Mouse (Mus musculus): ENCODE measurements at regions not wholly inside any gene's neighbourhood (a gene's known extent, or its start where the extent isn't known, plus 50 kb on each side); places are given as distances from the start of the nearest gene placed in this dataset.

DNA sequence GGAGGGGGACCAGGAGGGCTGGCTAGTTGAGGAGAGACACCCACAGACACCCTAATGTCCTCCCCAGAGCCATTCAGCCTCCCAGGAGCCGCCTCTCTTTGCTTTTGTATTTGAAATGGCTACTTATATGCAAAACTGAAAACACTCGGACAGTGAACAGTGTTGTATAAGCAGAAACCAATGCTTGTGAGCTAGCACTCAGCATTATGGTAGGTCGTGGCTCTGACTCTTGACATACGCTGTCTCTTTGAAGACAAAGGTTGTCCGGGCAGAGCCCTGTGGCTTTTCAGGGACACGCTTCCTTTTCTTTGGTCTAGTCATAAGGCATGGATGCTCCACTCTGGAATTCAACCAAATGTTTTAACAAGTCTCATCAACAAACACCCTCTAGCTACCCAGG, 235.4 kb upstream of the Rgma start:
- DNase-seq (ENCODE audit: low spot score) = no peak

DNA sequence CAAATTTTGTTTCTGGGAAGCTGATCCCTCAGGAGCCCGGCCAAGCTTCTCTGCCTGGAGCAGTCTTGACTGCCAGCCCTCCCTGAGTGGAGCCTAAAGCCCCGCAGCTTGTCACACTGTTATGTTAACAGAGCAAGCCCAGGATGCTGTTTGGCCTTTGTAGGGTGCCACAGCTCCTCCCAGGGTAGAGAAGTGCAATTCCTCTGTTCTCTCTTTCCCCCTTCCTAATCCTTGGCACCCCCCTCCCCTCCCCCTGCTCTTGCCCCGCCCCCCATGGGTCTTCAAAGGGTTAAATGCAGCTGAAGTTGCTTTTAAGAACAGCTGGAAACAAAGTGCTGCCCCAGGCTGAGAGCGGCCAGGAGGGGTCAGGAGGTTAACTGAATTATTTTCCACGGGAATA, 234.1 kb upstream of the Rgma start:
- no peak for DNase-seq (ENCODE audit: low spot score)

DNA sequence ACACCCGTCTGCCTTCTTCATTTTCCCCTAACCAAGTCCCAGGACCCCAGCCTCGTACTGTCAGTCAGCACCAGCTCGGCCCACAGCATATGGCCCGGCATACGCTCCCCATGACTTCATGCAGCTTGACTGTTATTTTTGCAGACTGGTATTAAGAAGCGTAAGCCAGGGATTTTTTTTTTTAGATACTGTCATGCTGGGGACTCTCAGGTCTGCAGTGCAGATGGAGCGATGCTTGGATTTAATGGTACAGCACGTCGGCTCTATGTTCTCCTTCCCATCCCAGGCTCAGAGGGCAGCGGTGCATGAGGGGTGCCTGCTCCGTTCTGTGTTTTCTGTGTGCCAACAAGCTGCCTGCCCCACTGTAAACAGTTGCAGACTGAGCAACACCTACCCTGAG, 231.4 kb upstream of the Rgma start:
- DNase-seq (ENCODE audit: low spot score) = no peak

DNA sequence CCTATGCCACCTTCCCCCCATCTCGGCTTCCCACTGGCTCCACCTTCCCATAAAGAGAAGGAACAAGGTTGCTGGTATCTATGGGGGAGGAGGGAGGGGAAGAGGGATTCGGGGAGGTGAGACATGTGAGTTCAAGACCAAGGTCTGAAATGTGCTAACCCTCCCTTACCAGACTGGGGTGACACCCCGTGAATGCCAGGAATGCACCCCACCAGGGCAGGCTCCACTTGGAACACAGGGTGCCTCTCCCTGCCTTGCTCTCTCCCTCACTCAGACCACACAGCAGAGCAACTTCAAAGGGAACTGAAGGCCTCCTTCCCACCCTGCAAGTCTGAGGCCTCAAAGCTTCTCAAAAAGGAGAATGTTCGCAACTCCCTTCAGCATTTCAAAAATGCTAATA, 230.5 kb upstream of the Rgma start:
- DNase-seq (ENCODE audit: low spot score) = no peak

DNA sequence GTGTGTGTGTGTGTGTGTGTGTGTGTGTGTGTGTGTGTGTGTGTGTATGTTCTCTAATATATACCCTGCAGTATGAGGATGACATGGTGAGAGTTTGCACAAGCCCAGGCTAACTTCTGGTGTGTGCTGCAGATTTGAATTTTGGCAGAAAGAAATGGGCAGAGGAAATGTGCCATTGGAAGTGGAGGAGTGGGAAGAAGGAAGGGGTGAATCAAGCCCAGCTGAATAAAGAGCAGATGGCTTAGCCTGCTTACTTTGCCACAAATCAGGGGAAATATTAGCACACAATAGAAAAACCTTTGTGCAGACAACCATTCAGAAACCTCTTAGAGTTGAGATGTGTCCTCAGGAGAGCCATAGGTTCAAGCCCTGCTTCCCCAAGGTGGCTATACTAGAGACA, 228.1 kb upstream of the Rgma start:
- DNase-seq (ENCODE audit: low spot score) = no peak

DNA sequence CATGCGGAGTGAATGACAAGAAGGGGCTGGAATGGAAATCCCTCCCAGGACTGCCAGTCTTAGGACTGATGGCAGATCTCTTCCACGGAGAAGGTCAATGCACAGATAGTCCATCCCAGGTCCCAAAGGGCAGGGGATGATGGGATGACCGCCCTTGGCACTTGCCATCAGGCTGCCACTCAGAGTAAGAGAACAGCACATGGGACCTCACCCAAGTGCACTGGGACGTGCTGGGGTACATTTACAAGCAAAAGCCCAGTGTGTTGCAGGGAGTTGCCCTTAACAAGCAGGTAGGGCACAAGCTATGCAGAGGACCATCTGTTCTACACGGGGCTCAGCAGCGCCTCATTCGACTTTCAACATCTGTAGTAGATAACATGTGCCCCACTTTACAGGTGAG, 224.9 kb upstream of the Rgma start:
- DNase-seq (ENCODE audit: low spot score) = no peak

DNA sequence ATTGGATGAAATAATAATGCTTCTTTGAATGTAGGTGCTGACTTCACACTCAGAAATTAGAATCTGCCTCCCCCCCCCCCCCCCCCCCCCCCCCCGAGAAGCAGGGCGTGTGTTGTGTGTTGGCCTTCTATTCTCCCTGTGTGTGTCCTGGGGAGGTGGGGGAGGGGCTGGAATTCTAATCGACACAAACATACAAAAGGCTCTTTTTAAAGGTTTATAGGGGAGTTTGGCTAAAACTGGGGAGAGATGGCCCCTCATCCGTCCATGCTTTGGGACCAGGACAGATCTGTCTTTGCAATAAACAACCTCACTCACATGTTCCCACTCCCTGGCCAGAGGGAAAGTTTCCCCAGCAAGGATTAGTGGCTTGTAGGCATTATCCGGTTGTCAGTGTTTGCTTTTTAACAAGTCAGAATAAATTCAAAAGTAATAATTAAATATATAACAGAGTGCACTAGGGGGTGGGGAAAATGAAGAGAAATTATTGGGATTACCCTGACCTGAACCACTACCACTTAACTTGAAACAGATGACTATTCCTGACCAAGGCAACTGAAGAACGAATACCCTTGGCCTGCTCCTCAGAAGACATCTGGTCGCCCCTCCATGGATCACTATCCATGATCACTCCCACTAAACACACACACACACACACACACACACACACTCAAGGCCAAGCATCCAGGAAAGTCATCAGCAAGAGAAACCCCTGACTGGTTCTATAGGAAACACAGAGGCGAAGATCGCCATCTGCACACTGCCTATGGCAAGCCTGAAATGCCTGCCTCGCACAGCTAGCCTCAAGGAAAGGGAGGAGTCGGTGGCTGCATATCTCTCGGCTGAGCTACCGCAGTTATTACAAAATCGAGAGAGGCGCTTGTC, 223.5 kb upstream of the Rgma start:
- DNase-seq (ENCODE audit: low spot score) = no peak

DNA sequence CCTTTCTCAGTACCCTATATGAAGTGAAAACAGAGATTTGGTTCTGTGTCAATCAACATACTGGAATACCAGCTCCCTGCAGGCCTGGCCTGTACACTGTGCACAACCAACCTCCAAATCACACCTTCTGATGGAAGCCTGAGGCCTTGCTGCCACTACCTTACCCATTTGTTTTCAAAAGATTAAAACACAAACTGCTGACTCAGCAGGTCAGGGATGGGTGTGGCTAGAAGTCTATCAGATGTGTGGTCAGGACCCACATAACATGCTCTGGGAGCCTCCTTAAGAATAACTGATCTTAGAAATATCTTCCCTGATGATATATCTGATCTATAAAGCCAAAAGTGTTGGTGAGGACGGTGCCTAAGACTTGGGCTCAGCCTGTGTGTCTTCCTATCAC, 221.6 kb upstream of the Rgma start:
- no peak for DNase-seq (ENCODE audit: low spot score)

DNA sequence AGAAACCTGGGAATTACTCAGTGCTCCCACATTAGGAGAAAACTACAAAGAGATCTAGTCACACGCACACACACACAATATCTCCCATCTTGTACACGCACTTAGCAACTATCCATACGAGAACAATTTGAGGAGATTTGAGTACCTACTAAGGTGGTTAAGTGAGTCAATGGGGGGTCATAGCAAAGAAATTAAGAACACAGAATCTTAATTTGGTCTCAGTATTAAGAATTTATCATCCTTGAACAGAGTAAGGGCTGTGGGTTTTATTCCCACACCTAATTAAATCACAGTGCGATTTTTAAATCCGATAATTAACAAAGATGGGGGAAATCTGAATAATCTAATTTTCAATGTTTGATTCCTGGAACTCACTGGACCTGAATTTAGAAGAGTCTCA, 216.5 kb upstream of the Rgma start:
- DNase-seq (ENCODE audit: low spot score) = no peak

DNA sequence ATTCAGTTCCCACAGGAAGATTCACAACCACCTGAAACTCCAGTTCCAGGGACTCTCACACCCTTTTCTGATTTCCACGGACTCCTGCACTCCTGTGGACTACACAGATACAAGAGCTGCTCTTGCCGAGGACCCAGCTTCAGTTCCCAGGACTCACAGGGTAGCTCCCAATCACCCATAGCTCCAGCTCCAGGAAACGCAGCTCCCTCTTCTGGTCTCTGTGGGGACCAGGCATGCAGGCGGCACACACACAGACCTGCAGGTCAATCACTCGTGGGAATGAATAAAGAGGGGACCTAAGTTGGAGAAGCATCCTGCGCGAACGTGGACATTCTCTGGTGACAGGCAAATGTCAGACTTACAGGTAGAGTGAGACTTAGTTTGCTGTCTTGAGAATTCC, 214.3 kb upstream of the Rgma start:
- no peak for DNase-seq (ENCODE audit: low spot score)

DNA sequence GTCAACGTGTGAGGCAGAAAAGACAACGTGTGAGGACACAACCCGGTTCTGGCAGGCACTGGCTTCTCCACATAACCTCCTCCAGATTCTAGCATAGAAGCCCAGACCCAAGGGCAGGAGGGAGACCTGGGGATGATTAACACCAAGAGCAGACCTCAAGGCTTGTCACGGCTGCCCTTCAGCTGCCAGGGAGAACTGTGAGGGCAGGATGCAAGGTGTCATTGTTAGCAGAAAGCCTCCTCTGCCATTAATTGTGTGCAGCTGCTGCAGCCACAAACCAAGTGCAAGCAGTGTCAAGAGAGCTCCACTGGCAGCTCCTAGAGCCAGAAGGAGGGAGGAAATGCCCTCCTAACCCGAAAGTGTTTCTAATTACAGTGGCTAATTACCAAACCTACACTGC, 211.6 kb upstream of the Rgma start:
- DNase-seq (ENCODE audit: low spot score) = no peak

DNA sequence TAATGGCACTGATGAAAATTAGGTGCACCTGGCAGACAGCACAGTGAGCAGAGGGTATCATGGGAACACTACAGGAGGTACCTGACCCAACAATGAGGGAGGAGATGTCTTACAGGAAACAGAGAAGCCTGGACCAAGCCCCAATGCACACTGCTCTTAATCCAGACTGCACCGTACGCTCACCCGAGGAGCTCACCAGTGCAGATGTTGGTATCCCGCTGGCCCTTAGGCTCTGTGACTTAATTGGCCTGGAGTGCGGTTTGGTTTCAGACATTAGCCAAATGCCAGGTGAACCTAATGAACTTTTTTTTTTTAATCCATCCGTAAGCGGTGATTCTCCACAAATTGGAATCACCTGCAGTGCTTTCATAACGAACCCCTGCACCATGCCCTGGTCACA, 209.8 kb upstream of the Rgma start:
- no peak for DNase-seq (ENCODE audit: low spot score)

DNA sequence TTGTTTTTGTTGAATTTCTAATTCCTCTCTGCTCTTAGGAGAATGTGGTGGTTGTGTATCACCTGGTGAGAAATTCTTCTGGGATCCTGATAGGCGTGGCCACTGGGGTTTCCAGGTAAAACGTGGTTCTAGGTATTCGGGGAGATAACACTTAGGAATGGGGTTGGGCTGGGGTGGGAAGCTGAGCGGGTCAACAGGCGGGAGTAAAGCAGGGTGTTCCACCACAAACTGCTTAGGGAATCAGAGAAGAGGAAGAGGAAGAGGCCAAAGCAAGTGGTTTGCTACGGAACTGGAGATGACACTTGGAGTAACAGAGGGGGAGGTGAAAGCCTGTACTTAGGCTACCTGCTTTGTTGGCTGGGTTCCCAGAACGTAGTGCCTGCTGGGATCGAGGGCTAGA, 205.9 kb upstream of the Rgma start:
- DNase-seq (ENCODE audit: low spot score) = no peak

DNA sequence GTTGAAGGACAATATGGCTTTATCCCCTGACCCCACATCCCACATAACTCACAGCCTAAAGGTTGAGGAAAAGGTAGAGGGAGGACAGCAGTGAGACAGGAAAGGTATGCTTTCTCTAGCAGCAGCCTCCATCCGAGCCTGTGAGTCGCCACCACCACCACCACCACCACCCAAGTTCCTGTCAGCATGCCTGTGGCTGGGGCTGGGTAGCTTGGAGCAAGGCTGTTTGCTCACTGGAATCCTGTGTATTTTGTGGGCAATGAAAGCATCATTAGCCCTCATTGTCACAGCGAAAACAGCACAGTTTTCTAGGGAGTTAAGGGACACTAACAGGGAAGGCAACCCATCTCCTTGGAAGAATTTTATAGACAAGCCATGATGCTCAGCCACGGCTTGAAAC, 202.7 kb upstream of the Rgma start:
- no peak for DNase-seq (ENCODE audit: low spot score)

DNA sequence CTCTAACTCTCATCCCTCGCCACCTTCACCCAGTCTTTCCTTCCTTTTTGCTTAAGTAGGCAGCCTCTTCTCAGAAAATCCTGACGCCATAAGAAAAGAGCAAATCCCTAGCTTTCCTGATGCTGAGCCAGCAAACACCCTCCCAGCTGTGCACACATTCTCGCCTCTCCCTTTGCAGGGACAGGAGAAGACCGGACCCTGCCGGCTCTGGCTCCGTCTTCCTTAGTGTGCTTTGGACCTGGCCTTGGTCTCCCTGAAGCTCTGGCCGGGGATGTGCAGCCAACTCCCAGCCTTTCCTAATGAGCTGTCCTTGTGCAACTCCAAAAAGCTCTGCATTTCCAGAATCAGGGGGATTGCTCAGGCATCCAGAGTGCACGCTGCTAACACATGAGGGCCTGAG, 191.5 kb upstream of the Rgma start:
- no peak for DNase-seq (ENCODE audit: low spot score)

DNA sequence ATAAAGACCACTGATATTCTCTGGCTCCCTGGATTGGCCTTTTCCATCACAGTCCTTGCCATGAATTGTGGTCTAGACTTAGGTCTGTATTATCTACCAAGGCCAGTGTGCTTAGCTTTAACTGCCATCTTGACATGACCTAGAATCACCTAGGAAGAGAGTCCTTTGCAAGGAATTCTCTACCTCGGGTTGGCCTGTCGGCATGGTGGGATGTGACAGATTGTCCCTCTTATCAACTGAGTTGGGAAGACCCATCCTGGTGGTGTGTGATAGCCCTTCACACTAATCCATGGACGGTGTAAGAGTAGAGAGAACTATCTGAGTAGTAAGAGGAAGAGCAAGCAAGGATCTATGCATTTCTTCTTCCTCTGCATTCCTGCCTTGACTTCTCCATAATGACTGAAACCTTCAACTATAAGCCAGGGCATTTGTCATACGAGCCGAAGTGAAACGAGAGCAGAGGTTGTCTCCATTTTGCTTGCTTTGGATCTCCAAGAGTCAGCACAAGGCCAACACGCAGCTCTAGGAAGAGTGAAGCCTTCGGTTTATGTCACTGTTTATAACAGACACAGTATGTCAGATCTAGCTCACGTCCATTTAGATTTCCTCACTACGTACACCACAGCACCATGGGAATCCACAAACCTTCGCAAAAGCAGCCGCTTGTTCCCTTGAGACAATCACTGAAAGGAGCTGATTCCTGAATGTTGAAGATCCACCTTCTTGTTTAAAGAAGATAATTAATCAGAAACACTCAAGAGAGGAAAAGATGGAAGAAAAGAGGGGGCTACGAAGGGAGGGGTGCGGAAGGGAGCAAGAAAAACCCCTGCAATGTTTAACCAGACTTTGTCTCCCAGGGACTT, 190.9 kb upstream of the Rgma start:
- DNase-seq (ENCODE audit: low spot score) = no peak

DNA sequence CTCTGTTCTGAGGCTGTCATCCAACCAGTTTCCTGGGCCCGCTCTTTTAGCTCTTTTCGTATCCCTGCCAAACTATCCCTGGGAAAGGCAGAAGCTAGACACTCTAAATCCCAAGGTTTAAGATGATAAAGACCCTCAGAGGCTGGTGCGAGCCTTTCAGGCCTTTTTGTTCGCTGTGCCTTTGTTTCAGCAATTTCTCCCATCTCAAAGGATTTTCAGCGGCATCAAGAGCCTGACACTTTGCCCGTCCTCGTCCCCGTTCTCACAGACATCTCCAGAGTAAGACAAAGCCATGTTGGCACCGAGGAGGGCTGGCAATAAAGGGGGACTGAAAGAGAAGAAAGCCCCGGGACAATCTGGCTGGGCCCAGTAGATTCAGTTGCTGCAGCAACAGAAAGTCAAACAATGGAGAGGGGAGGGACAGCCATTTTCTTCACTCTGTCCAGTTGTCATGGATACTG, 190.2 kb upstream of the Rgma start:
- DNase-seq (ENCODE audit: low spot score) = no peak

DNA sequence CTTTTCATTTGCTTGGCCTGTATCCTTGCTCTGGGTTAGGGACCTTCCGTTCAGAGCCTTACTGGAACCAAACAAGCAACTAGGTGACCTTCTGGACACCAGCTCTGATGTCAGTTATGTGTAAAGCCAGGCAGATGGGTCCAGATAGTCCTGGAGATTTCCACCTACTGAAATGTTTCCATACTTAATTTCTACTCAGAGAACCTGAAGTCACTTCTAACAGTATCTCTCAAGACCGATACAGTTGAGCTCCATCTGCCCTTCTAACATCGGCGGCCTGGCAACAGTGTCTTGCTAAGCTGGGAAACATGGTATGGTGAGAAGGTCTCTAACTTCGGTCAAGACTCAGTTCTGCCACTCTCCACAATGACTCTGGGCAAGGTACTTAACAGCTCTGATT, 189.7 kb upstream of the Rgma start:
- no peak for DNase-seq (ENCODE audit: low spot score)

DNA sequence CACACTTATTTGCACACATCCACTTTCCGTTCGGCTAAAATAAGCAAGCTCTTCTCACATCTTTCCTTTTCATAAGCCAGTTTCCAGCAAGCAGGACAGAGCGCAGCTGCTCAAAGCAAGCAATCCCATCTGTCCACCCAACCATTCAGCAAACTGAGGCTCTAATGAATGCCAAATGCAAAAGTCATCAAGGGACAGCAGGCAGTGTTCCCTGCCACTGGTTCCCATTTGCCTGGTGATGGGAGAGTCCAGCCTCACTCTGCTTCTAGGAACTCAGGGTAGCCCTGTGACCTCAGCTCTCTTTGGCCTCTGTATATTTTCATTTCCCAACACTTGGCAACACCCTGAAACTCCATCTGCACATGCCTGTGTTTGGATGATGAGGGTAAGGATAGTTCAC, 188.8 kb upstream of the Rgma start:
- DNase-seq (ENCODE audit: low spot score) = no peak

DNA sequence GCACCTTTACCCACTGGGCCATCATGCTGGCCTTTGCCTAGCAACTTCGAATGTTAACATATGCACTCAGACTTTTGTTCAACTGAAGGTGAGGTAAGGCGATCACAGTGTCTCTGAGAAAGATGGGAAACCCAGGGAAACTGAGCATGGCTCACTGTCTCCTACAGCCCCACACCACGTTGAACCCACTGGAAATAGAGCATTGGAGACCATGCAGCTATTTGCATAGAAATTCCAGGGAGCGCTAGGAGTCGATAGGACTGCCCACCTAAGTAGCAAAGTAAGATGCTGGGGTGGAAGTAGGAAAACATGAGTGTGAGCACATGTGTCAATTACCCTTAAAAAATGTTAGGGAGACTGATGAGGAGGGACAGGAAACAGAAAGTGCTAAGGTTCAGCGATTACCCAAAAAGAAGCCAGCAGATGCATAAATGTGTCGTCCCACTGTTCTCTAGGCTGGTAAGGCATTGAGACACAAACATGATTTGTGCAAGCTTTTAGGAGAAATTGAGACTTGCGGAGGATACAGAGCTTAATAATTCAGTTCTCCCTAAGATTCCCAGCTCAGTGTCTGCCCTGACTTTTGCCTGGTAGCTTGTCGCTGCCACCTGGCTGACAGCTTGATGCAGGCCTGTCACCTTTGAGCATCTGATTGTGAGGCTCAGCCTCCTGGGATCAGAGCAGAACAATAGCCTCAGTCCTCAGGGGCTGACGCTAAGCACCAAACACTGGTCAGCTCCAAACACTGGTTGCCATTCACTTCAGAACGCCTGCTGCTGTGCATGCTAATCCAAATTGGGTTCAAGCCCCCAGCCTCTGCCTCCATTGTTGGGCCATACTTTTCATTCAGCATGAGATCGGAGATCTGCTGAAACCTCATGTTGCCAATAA, 183.7 kb upstream of the Rgma start:
- DNase-seq (ENCODE audit: low spot score) = no peak

DNA sequence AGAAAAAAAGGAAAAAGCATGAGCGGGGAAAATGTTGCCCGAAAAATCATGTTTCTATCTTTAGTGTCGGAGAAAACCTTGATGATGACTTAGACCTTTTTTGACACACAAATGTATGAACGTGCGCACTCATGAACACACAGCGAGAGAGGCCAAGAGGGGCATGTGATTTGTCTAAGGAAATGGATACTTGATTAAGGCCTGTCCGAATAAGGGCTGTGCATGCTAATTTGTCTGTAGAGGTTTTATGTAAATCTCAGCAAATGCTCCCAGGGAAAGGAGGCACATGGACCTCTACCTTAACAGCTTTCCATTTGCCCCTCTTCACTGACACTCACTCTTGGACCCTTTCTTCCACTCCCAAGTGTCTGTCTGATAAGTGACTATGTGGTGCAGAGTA, 182.5 kb upstream of the Rgma start:
- DNase-seq (ENCODE audit: low spot score) = no peak

DNA sequence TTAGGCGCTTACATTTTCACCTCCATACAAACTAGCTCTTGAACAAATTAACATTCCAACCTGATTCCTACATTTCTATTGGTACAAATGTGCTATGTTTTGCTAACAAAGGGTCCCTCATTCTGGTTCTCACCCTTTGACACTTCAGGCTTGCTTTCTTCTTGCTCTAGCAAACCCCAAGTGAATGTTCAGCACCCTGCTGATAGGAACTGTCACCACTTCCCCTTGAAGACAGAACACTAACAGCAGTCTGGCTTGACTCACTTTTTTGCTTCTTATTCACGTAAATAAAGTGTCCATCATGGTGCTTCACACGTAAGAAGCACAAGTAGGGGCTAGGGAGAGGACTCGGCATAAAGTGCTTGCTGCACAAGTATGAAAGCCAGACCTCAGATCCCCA, 180.0 kb upstream of the Rgma start:
- DNase-seq (ENCODE audit: low spot score) = no peak

All from MN1 (cell line).